Mouse (Mus musculus) kidney, postnatal 14 days (tissue): ENCODE measurements at regions not wholly inside any gene's neighbourhood (a gene's known extent, or its start where the extent isn't known, plus 50 kb on each side); places are given as distances from the start of the nearest gene placed in this dataset.

Source experiments
- DNase-seq: peaks from one replicate; pipeline ENCODE4 v3.0.0; 2022; ENCODE audit warnings: mixed read lengths

- peak; percentile 3 for DNase-seq
Observed at GRCm38 (mm10) chr6:98433286-98433685, 90.7 kb upstream of the Gm765 start.

DNA sequence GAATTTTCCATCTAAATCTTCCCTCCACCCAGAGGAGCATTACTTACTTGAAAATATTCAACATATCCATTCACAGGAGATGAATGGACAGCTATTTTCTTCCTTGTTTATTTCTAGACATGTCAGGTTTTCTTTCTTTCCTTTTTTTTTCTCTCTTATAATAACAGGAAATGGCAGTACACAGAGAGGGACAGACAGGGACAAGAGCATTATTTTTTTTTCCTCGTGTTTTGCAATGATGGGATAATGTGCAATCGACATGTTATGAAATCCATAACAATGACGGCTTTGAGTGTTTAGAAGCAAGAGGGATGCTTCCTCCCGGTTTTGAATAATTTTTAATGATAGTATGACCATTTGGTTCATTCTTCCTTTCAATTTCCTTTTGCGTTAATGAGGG, 86.6 kb upstream of the Gm765 start:
- no peak for DNase-seq

GRCm38 (mm10) chr6:98402605-98403004, 60.1 kb upstream of the Gm765 start:
- no peak for DNase-seq

DNA sequence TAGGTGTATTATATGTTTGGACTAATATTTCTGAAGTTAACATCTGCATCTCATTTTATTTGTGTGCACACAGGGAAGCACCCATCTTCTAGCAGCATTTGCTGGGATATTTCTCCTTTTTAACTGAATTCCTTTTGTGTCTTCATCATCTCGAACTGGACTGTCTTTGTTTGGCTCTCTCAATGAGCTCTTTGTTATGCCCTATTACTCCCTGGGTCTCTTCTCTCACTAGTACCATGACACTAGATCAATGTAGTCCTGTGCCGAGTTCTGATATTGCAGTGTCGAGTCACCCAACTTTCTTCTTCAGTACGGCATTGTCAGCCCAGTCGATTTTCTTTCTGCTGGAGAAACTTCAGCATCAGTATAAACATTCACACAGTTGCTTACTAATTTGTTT, 52.0 kb upstream of the Gm765 start:
- DNase-seq = no peak
